Mouse (Mus musculus): ENCODE results near the gene Cyb5b.

The Cyb5b gene

DNA sequence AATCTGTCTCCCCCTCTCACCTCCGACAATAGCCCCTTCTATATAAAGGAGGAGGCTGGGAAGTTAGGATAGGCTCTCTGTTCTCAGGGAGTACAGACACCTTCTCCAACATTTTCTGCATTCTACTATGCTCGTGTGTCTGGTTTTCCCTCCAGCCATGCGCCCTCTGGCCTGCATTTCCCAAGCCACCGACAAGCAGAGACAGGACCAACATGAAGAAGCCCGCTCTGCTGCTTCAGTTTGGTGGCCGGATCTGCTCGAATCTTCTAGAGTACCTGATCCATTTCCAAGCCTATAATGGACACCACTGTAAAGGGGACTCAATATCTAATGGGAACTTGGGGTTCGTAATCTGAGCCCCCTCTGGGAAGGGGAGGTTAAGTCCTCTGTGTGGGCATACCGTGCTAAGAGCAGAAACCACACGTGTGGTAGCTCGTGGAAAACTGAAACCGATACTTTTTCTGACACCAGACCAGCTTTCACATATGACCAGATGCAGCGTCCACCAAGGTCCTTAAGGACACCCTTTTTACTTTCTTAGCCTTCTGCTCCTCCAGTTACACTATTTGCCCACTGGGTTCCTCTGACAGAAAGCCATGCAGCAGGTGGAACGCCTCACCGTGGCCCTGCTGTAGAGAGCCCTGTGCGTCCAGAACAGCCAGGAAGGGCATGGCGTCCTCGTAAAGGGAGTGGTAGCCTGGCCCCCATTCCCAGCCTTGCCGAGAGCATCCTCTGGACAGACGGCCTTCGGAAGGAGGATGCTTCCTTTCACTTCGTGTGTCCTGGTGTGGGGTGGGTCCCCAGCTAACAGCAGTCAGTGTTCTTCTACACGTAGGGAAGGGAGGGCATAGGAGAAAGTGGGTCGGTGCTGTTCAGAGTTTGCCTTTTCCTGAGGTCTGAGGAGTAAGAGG lies 17.6 kb upstream of the Cyb5b start:
- WGBS, result 86% methylated on average over 24 of the region's 24 CpGs

DNA sequence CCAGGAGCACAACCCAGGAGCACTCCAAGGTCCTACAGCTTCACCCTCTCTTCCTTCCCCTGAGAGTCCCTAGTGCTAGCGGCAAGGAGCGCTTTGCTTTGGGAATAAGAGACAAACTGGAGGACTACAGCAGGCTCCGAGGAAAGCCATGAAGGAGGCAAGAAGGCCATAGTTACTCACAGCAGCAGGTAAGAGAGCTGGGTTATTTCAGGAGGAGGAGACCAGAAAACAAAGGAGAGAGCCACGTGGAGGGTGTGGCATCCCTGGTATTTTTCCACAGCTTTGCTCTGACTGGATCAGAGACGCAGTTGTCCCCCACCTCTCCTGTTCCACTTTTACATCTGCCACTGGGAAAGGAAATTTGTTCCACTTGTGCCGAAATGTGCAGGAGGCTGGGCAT lies 16.6 kb upstream of the Cyb5b start:
- WGBS, result 52% methylated on average over 6 of the region's 6 CpGs

DNA sequence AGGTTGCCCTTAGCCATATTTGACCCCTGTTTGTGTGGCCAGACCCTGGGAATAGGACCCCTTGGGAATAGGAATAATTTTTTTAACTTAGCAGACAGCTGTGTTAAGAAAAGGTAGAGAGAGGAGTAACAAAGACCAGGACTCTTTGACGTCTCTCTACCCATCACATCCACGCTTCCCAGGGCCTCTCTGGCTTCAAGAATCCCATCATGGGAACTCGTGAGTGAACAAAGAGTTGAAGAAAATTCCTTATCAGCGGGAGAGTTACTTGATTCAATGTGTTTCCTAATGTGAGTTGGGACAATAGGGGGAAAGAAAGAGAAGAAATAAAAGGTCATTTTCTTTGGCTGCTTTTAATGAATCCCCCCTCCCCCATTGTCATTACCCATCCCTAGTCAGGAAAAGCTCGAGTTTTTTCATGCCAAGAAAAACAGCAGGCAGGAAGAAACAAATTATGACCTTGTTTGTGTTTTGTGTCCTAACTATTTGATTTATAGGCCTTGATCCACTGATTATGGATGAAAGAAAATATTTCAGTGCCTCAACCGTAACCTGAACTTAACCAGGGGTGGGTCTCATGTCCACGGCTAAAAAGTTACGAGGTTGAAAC lies 14.3 kb upstream of the Cyb5b start:
- WGBS, result 65% methylated on average over 8 of the region's 8 CpGs

DNA sequence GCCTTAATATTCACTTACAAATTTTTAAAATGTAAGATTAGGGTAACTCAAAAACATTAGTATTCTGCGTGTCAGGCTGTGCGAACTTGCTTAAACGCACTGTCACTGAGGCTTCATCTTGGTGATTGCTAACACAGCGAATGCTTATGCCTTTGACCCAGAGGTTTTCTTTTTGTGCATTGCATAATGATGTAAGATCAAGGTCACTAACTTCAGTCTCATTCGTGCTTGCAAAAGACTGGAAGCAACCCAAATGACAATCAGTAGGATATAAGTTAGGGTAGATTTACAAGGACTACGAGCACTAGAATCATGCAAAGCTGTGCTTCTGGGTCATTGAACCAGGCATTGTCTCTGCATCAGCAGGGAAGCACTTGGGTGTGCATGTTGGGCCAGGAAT lies 12.8 kb upstream of the Cyb5b start:
- WGBS, result 92% methylated on average over 6 of the region's 6 CpGs

DNA sequence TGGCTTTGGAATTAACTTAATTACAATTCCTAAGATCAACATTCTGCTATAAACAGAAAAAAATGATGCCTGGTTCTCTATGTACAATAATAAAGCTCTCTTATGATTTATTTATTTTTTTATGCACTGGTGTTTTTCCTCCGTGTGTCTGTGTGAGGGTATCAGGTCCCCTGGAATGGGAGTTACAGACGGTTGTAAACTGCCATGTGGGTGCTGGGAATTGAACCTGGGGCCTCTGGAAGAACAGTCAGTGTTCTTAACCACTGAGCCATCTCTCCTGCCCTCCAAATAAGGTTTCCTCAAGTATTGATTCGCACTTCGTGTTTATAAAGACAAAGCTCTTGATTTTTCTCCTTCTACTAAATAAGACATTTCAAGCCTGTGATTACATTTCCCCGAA lies 12.1 kb upstream of the Cyb5b start:
- WGBS, result 91% methylated on average over 5 of the region's 5 CpGs

DNA sequence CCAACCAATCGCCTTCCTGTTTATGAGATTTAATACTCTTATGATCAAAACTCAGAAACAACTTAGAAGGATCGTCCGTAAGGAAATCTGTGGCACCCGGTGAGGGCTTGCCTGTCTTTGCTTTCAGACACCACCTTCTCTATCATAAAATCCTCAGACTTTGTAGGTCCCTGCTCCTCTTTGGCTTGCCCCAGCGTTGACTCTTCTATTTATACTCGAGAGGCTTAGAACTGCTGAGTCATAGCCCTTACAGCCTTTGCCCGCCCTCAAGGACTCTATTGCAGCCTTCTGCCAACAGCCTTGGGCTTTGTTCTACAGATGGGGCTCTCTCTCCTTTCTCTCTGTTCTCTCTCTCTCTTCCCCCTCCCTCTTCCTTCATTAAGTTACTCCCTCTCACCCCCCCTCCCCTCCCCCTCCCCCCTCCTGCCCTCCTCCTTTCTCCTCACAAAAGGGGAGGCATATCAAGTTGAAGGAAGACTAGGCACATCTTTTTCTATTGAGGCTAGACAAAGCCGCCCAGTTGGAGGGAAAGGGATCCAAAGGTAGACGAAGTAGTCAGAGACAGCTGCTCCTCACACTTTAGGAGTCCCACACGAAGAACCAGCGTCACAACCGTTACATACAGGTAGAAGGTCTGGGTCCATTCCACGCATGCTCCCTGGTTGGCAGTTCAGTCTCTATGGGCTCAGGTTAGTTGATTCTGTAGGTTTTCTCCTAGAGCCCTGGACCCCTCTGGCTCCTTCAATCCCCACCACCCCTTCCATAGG lies 10.6 kb upstream of the Cyb5b start:
- WGBS, result 55% methylated on average over 13 of the region's 13 CpGs

DNA sequence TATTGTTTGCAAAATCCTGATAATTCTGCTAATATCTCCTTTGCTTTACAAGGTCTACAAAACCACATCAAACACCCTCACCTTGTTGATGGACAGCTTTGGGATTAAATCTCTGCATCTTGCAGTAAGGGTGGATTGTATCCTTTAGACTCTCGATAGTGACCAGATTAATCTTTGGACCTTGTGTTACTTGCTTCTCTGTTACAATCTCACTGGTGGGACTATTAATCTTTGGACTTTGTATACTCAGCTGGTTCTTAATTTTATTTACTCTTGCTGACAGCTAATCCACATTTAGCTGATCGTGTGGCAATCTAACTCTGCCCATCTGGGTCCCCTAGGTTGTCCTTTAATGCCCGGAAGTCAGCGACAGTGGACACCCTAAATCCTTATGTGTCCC lies 7.9 kb upstream of the Cyb5b start:
- WGBS, result 91% methylated on average over 4 of the region's 4 CpGs

DNA sequence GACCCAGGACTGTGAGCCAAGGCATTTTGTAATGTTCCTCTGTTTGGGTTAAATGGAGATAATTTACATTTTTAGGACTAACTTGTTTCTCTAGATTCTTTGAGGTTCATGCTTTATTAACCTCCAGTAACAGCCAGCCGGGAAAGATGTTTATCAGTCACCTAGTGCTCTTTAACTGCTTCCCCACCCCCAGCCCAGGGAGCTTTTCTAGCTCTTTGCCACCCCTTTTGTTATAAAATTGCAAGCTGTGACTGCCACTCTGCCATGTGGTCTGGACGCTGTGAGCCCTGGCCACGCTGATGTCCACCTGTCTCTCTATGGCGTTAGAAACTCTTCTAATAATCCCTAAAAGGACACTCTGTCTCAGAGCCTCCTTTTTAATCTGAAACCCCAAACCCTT lies 6.9 kb upstream of the Cyb5b start:
- 71% methylated on average over 4 of the region's 4 CpGs for WGBS

DNA sequence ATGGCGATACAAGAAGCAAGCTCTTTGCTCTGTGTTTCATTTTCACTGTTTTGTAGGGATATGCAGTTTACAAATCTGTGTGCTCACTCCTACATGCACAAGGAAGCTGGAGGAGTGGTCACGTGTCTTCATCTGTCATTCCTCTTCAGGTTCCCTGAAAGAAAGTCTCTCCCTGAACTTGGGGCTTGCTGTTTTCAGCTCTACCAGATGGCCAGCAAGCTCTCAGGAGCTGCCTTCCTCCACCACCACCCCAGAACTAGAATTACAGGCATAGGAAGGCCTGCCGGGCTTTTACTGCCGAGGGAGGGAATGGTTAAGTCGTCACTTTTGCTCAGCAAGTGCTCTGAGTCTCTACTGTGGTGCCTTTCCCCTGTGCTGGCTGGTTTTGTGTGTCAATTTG lies 1.6 kb upstream of the Cyb5b start:
- 69% methylated on average over 5 of the region's 5 CpGs for WGBS

DNA sequence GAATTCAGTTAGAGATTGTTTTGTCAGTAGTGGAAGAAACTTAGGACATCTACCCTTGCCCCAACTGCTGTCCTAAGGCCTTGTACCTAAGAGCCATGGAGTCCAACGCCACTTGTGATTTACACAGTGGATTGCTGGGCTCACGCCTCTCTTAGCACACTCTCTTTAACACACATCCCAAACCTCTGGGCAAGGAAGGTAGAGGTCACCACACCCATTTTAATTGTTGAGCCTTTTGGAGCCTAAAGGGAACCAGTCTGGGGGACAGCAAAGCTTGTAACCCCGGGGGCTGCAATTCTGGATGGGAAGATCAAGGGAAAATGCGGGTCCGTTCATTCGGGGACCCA lies 410 bp upstream of the Cyb5b start:
- WGBS, result 20% methylated on average over 6 of the region's 6 CpGs

DNA sequence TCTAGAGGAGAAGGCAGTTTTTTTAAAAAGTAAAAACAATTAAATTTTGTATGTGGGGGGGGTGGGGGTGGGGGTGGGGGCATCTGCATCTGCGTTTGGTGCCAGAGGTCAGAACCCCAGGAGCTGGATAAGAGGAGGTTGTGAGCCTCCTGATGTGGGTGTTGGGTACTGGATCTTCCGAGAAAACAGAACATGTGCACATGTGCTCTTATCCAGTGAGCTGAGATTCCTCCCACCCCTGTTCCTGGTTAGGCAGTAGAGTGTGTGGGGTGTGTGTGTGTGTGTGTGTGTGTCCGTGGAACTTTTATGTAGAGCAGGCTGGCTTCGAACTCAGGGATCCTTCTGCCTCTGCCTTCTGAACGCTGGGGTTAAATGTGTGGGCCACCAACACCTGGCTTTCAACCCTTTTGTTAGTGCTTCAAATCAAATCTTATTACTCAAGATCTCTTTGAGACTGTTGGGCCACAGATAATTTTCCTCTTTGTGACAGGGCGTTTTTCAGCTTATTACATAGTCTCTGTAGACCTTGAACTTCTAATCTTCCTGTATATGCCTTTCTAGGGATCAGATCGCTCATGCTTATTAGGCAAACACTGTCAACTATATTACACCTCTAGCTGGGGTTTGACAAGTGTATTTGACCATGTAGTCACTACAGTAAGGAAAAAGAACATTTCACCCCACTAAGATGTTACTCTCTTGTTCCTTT lies 926 bp downstream of the Cyb5b start:
- WGBS, result 47% methylated on average over 7 of the region's 7 CpGs

DNA sequence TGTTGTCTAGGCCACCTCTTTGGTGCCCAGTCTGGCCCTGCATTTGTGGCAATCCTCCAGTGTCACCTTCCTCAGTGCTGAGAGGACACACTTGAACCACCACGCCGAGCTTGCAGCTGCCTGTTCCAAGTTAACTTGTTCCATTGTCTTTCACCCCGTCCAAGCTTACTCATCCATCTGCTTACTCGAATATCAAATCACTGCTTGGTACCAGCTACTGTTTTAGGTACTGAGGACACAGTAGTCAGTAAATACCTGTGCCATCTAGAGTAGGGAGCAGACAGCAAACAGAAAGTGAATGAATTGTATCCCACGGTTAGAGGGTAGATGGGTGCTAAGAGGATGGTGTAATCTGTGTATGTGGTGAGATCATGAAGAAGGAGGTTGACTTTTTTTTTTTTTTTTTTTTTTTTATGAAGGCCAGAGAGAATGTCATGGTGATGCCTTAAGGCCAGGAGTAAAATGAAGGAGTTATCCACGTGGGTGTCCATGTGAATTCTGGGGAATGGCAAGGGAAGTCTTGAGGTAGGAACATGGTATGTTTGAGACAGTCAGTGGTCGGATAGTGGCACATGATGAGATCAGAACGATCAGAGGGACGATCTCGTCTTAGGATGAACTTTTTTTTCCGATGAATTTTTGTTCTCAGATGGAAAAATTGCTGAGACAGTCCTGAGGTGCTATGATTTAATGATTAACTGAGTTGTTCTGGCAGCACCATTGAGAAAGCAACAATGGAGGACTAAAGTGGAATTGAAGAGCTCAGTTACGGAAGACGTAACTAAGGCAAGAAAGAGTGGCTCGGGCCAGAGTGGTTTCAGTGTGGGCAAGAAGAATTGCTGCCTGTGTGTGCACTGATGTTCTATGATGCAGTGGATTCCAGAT lies 3.1 kb downstream of the Cyb5b start:
- WGBS, result 84% methylated on average over 14 of the region's 14 CpGs

DNA sequence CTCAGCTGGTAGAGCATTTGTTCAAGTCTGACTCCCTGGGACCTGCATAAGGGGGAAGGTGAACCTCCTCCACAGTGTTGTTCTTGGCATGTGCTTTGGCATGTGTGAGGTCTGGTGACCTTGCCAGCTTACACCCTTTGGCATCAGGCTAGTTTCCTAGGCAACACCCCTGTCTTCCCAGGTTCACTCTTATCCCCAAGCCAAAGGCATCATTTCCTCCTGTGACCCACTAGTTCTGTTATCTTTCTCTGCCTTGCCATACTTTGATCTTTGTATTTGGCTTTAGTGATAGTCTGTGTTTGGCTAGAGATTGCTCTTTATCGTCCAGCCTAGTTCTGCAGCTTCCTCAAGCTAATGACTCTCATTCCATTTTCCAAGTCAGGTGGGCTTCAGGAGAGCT lies 7.4 kb downstream of the Cyb5b start:
- 44% methylated on average over 1 of the region's 1 CpGs for WGBS

DNA sequence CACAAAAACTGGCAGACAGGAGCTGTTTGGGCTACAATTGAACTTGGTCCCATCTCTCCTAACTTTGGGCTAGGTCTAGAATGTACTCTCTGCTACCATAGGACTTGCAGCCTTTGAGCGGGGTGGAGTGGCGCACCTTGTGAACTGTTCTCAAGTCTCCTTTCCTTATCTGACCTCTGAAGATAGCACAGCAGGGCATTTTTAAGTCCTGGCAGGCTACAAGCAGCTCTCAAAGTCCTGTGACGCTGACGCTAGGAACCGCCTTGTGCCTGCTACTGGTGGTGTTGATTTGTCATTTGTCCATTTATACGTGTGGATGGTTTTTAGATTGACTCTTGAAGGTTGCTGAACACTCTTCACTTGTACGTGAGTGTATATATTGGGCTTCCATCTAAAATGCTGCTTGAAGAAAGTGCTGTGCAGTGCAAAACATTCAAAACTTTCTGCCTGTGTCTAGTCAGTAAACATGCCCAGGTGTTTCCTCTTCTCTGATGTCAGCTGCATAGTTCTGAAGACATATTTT lies 13.9 kb downstream of the Cyb5b start:
- 77% methylated on average over 7 of the region's 7 CpGs for WGBS

DNA sequence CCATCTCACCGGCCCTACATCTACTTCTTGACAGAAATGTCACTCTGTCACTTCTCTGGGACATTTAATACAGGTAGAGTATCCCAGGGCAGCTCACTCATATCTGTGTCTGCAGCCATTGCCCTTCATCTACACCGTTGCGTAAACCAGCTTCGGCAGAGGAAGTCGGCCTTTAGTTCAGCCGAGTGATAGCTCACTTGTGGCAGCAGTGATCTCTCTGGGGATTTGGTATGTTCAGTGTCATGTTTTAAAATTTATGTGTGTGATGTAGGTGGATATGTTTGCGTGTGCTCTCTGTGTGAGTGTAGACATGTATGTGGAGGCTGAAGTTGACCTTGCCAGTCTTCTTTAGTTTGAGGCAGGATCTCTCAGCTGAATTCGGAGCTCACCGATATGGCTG lies 15.3 kb downstream of the Cyb5b start:
- WGBS, result 89% methylated on average over 9 of the region's 9 CpGs

DNA sequence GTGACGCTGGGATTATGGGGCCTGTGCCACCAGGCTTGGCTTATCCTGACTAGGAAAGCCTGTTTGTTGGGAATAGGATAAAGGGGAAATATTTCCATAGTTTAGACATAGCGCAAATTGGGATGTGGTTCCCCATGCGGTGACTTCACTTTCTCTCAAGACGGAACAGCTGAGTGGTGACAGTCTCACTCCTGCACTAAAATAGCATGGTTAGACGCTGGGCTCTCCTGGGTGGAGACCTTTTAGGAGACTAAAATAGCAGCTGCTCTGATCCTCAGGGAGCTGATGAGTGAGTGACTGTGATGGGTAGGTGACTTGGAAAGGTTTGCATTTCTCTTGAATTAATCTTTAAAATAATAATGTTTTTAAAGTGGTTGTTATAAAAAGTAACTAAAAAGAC lies 17.4 kb downstream of the Cyb5b start:
- WGBS, result 60% methylated on average over 5 of the region's 5 CpGs

DNA sequence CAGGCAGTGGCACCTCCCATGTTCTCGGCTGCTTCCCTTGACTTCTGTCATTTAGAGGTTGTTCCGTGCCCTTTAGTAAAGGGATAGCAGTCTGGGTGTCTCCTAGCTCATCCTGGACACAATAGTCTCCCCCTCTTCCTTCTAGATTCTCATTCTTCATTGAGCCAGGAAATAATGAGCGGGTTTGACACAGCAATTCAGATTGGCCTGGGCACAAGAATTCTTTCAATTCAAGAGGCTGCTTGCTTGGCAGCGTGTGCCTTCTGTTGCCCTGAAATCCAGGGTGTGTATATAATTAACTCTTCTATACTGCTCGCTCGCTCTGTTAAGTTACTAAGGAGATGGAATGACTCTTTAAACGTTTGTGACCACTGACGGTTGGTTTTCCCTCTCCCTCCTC lies 21.7 kb downstream of the Cyb5b start:
- WGBS, result 46% methylated on average over 8 of the region's 8 CpGs

DNA sequence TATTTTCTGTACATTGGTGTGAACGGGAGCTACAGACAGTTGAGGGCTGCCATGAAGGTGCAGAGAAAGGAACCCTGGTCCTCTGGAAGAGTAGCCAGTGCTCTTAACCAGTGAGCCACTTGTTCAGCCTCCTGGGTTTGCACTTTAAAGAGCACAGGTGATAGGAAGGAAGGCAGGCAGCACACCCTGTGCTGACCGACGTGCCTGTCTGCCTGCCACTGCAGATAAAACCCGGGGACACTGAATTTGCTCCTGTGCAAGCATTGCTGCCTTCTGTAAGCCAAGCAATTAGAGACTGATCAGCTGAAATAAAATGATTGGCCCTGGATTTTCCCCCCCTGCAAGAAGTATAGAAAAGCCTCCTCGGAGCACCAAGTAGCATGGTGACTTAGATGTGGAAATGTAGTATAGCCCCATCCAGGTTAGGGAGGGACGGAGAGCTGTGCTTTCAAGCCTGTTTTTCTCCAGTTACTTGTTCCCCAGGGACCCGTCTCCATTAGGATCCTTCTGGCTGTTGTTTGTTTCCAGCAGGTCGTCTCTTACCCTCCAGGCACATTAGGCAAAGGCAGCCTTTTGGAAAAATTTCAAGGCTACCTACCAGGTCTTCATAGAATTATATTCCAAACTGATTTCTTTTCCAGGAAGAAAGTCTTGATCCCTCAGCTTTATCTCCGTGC lies 22.7 kb downstream of the Cyb5b start:
- WGBS, result 78% methylated on average over 9 of the region's 9 CpGs

DNA sequence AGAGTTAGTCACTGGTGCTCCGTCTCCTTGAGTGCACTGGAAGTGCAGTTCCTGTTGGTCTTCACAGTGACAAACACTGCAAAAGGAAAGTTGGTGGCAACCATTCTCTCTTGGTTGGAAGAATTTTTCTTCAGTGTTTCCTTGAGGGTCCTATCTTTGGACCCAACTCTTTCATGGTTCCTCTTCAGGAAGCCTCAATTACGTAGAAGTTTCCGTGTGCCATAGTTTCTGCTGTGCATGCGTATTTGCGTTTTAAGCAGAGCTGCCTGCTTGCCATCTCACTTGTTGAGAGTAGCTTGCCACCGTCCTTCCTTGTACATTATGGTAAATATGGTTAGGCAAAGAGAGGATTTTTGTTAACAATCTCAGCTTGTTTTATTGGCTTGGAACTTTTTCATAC lies 30.7 kb downstream of the Cyb5b start:
- WGBS, result 88% methylated on average over 6 of the region's 6 CpGs

DNA sequence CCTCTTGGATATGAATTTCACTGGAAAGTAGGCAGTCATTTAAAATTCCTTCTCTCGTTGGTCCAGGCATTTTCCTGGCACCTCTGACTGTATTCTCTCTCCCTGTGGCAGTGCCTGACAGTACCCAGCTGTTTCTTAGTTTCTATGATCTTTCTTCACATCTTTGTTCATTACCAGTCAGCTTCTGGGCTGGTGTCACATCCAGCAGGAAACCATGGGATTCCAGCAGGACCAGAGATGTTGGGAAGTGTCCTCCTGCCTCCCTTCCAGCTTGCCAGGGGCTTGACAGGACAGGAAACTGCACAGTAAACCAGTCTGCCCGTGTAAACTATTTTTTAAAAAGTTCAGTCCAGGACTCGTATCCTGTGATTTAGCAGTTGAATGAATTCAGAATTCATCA lies 34.6 kb downstream of the Cyb5b start:
- 46% methylated on average over 3 of the region's 3 CpGs for WGBS
